Comparison of ENCODE assay signal across 10 mouse cellular contexts in genomic region chr13:100831123-100831522, GRCm38 (mm10). TPM values are rescaled to one million over a fixed set of nuclear protein-coding genes. Genes with fewer than 3 reads are reported as not detected.
DNase-seq lines count a peak whose midpoint lies in the region; ATAC-seq and TF ChIP-seq lines count a peak whose summit lies in the region.
"Had no signal": no experiment of that assay in that cellular context is flagged by ENCODE, and none has a peak within 500 bp of the region (broad histone marks: within the 10 kb centered on the region; RNA-seq: fewer than 3 reads in every experiment).

No protein-coding gene starts in this region.

- H3K4me2 ChIP-seq in embryonic facial prominence, embryonic 12.5 days (replicated peaks) = peak overlapping the region; percentile 74
- H3K4me2 ChIP-seq in forebrain, postnatal 0 days (ENCODE audit: low read depth) = peak overlapping the region; percentile 64; the same call in 1 of the 2 replicates
- peak overlapping the region; percentile 66 for H3K4me2 ChIP-seq in liver, embryonic 15.5 days

- H3K27ac ChIP-seq in embryonic facial prominence, embryonic 12.5 days = no peak overlapping the region
- H3K27ac ChIP-seq in embryonic facial prominence, embryonic 10.5 days (replicated peaks) = no peak overlapping the region
- no peak overlapping the region for H3K27ac ChIP-seq in left cerebral cortex, adult 2 months
- no peak overlapping the region for H3K27ac ChIP-seq in forebrain, postnatal 0 days (ENCODE audit: low read depth, low read length)
- H3K27ac ChIP-seq in liver, embryonic 15.5 days (replicated peaks) = peak overlapping the region; percentile 48; the same call in 1 of the 2 replicates

- H3K9me3 ChIP-seq in embryonic facial prominence, embryonic 12.5 days = no peaks in the 10 kb centered on the region
- H3K9me3 ChIP-seq in embryonic facial prominence, embryonic 10.5 days = no peaks in the 10 kb centered on the region
- H3K9me3 ChIP-seq in forebrain, postnatal 0 days (ENCODE audit: low read length) = no peaks in the 10 kb centered on the region
- H3K9me3 ChIP-seq in liver, embryonic 15.5 days (replicated peaks) = no peaks in the 10 kb centered on the region

- no peak for DNase-seq in embryonic facial prominence, embryonic 10.5 days (ENCODE audit: low spot score)
- no peak for DNase-seq in left cerebral cortex, adult 2 months (ENCODE audit: extremely low spot score in 1 of 2, low spot score in 2 of 2)
- no peak for DNase-seq in left cerebral cortex, postnatal 4 days
- no peak for DNase-seq in forebrain, postnatal 0 days
- DNase-seq in Muller cell, postnatal 12 days (ENCODE audit: inconsistent ontology term) = no peak
- DNase-seq in layer of hippocampus, adult 18-20 months (ENCODE audit: low spot score in 2 of 2) = no peak
- DNase-seq: cerebellum, postnatal 25 days; lung, adult 2 months had no signal

- H3K27me3 ChIP-seq in embryonic facial prominence, embryonic 12.5 days = no peaks in the 10 kb centered on the region
- no peaks in the 10 kb centered on the region for H3K27me3 ChIP-seq in embryonic facial prominence, embryonic 10.5 days (replicated peaks; ENCODE audit: low read depth, poor library complexity, severe bottlenecking)
- no peaks in the 10 kb centered on the region for H3K27me3 ChIP-seq in forebrain, postnatal 0 days (ENCODE audit: insufficient read depth, low read length)
- no peaks in the 10 kb centered on the region for H3K27me3 ChIP-seq in liver, embryonic 15.5 days

- peaks cover 14% of the 10 kb centered on the region; the same call in 1 of the 2 replicates for H3K36me3 ChIP-seq in embryonic facial prominence, embryonic 12.5 days
- H3K36me3 ChIP-seq in embryonic facial prominence, embryonic 10.5 days (replicated peaks) = peaks cover 25% of the 10 kb centered on the region
- peaks cover 8% of the 10 kb centered on the region for H3K36me3 ChIP-seq in forebrain, postnatal 0 days (ENCODE audit: insufficient read depth)
- peaks cover 24% of the 10 kb centered on the region for H3K36me3 ChIP-seq in liver, embryonic 15.5 days (replicated peaks)

- ATAC-seq in embryonic facial prominence, embryonic 12.5 days (ENCODE audit: insufficient number of reproducible peaks, insufficient read depth, low FRiP score, low TSS enrichment) = no peak
- no peak for ATAC-seq in forebrain, postnatal 0 days
- ATAC-seq in liver, embryonic 15.5 days (ENCODE audit: insufficient read depth) = no peak

- TF ChIP-seq CTCF in left cerebral cortex, adult 2 months (IDR thresholded peaks at IDR 0.05) = no peak
- TF ChIP-seq CTCF in forebrain, postnatal 0 days (IDR thresholded peaks at IDR 0.05; ENCODE audit: low read depth) = no peak

- H3K4me3 ChIP-seq in embryonic facial prominence, embryonic 12.5 days = no peak overlapping the region
- H3K4me3 ChIP-seq in embryonic facial prominence, embryonic 10.5 days = no peak overlapping the region; the same call in 1 of the 2 replicates
- H3K4me3 ChIP-seq in left cerebral cortex, adult 2 months = peak overlapping the region; percentile 96; the same call in 1 of the 2 replicates
- H3K4me3 ChIP-seq in forebrain, postnatal 0 days (ENCODE audit: low read depth, low read length) = no peak overlapping the region
- H3K4me3 ChIP-seq in liver, embryonic 15.5 days (replicated peaks) = peak overlapping the region; percentile 90

- H3K4me1 ChIP-seq in embryonic facial prominence, embryonic 12.5 days = peaks cover 17% of the 10 kb centered on the region
- peaks cover 17% of the 10 kb centered on the region for H3K4me1 ChIP-seq in embryonic facial prominence, embryonic 10.5 days
- H3K4me1 ChIP-seq in forebrain, postnatal 0 days (ENCODE audit: insufficient read depth) = peaks cover 11% of the 10 kb centered on the region
- H3K4me1 ChIP-seq in liver, embryonic 15.5 days (replicated peaks) = peaks cover 25% of the 10 kb centered on the region

- intact Hi-C loops in left cerebral cortex, adult 2 months (cut with DNase I) = loop anchor here (5.0 kb wide), 1 partner anchor 99 kb away; the partner anchor contains the start of gene Cdk7
- intact Hi-C loops in left cerebral cortex, postnatal 4 days (cut with DNase I) = no loop called here

- no peak overlapping the region for H3K9ac ChIP-seq in embryonic facial prominence, embryonic 12.5 days
- no peak overlapping the region for H3K9ac ChIP-seq in forebrain, postnatal 0 days
- H3K9ac ChIP-seq in liver, embryonic 15.5 days = peak overlapping the region; percentile 47

- WGBS in embryonic facial prominence, embryonic 12.5 days = 88% methylated on average over 6 of the region's 6 CpGs
- 86% methylated on average over 6 of the region's 6 CpGs for WGBS in embryonic facial prominence, embryonic 10.5 days
- 88% methylated on average over 6 of the region's 6 CpGs for WGBS in forebrain, postnatal 0 days
- 67% methylated on average over 6 of the region's 6 CpGs for WGBS in liver, embryonic 15.5 days (ENCODE audit: insufficient replicate concordance)

RNA-seq across cellular contexts. Expression of gene Slc30a5, which starts 2.1 kb away (rescaled TPM):
- polyA plus RNA-seq in embryonic facial prominence, embryonic 12.5 days (2016; fragmentation: Nextera tagmentation; extraction: Ambion mirVana) = 52.6 and 55.8 TPM in 2 replicates
- polyA plus RNA-seq in embryonic facial prominence, embryonic 10.5 days (2016; fragmentation: Nextera tagmentation; extraction: Ambion mirVana) = 36.4 and 37.7 TPM in 2 replicates
- 10 to 100 TPM; 38.2 to 47.0 TPM for total RNA-seq in left cerebral cortex, adult 2 months (2021)
- total RNA-seq in left cerebral cortex, postnatal 4 days (2021) = 10 to 100 TPM; 35.6 to 39.2 TPM
- 44.8 and 59.7 TPM in 2 replicates for total RNA-seq in forebrain, postnatal 0 days (2014; rRNA removed)
- 16.9 and 23.0 TPM in 2 replicates for polyA plus RNA-seq in forebrain, postnatal 0 days (2015; fragmentation: Nextera tagmentation; extraction: Ambion mirVana)
- polyA plus RNA-seq in liver, embryonic 15.5 days (2015; fragmentation: Nextera tagmentation; extraction: Ambion mirVana) = 25.1 and 25.5 TPM in 2 replicates
- total RNA-seq in layer of hippocampus, adult 18-20 months (2021) = 10 to 100 TPM; 36.6 to 36.8 TPM

RNA-seq across cellular contexts. Expression of gene Ccnb1, which starts 44.8 kb away (rescaled TPM):
- 253 and 272 TPM in 2 replicates for polyA plus RNA-seq in embryonic facial prominence, embryonic 12.5 days (2016; fragmentation: Nextera tagmentation; extraction: Ambion mirVana)
- 411 and 420 TPM in 2 replicates for polyA plus RNA-seq in embryonic facial prominence, embryonic 10.5 days (2016; fragmentation: Nextera tagmentation; extraction: Ambion mirVana)
- under 1 TPM; 0.84 TPM for total RNA-seq in left cerebral cortex, adult 2 months (2021)
- total RNA-seq in left cerebral cortex, postnatal 4 days (2021) = 1 to 10 TPM; 8.3 to 8.9 TPM
- 16.5 and 17.1 TPM in 2 replicates for total RNA-seq in forebrain, postnatal 0 days (2014; rRNA removed)
- polyA plus RNA-seq in forebrain, postnatal 0 days (2015; fragmentation: Nextera tagmentation; extraction: Ambion mirVana) = 22.8 and 26.2 TPM in 2 replicates
- 221 and 222 TPM in 2 replicates for polyA plus RNA-seq in liver, embryonic 15.5 days (2015; fragmentation: Nextera tagmentation; extraction: Ambion mirVana)
- total RNA-seq in layer of hippocampus, adult 18-20 months (2021) = under 1 TPM; 0.37 to 0.58 TPM

RNA-seq across cellular contexts. Expression of gene Cenph, which starts 55.4 kb away (rescaled TPM):
- 44.3 and 50.3 TPM in 2 replicates for polyA plus RNA-seq in embryonic facial prominence, embryonic 12.5 days (2016; fragmentation: Nextera tagmentation; extraction: Ambion mirVana)
- 65.7 and 68.2 TPM in 2 replicates for polyA plus RNA-seq in embryonic facial prominence, embryonic 10.5 days (2016; fragmentation: Nextera tagmentation; extraction: Ambion mirVana)
- total RNA-seq in left cerebral cortex, adult 2 months (2021) = 1 to 10 TPM in 1 of 2 experiments, under 1 TPM in 1; 0.75 to 1.1 TPM
- total RNA-seq in left cerebral cortex, postnatal 4 days (2021) = 1 to 10 TPM; 3.9 to 4.1 TPM
- total RNA-seq in forebrain, postnatal 0 days (2014; rRNA removed) = 3.5 and 4.9 TPM in 2 replicates
- 6.8 and 7.7 TPM in 2 replicates for polyA plus RNA-seq in forebrain, postnatal 0 days (2015; fragmentation: Nextera tagmentation; extraction: Ambion mirVana)
- polyA plus RNA-seq in liver, embryonic 15.5 days (2015; fragmentation: Nextera tagmentation; extraction: Ambion mirVana) = 26.5 and 31.0 TPM in 2 replicates
- total RNA-seq in layer of hippocampus, adult 18-20 months (2021) = not detected

Comparison
In these comparisons a context has a peak if more than half of its experiments do, and no peak if none do; other contexts are left out.
1. H3K4me3 ChIP-seq: peak in left cerebral cortex, adult 2 months (single experiment) and liver, embryonic 15.5 days (single experiment); none in embryonic facial prominence, embryonic 12.5 days (single experiment), embryonic facial prominence, embryonic 10.5 days (single experiment) and forebrain, postnatal 0 days (single experiment).
2. Peak in every context shown above with its lines, with median percentiles within 50 percentile points of each other: H3K4me2 ChIP-seq.